Comparison of ENCODE assay signal across 8 mouse cellular contexts in the genomic region with DNA sequence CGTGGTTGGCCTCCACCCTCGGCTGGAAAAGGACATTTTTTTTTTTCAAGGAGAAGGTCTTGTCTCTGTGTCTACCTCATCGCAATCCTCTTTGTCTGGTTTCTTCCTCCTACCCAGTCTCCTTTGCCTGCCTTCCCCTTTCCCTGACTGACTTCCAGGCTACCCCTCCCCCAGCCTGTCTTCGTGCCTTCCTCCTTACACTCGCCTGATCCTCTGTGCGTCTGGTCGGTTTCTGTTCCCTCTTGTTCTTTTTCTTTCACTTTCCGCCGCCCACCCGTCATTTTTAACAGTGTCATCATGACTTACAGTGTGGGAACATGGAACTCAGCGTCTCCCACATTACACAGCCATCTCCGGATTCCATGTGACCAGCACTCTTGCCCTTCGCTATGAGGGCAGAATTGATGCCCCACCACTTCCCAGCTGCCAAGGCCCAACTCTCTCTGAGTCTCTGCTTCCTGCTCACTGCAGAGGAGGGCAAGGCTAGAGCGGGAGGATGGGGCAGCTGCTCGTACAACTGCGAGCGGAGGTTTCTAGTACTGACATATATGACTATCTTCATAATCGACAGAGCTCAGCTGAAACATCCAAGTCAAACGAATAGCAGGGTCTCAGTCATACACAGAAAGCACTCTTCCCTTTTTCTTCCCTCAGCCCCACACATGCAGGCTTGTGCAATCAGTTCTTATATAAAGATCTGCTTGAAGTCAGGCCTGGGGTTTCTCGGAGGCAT.
DNase-seq lines count a peak whose midpoint lies in the region; ATAC-seq and TF ChIP-seq lines count a peak whose summit lies in the region.

No protein-coding gene starts in this region.

- DNase-seq in gastrocnemius, adult 18-20 months (ENCODE audit: low spot score) = peak; percentile 51
- no peak for DNase-seq in gastrocnemius, postnatal 10 days
- DNase-seq in c-Kit-positive CD71-positive TER-119-positive erythroid progenitor cells, embryonic 14.5 days (ENCODE audit: low spot score) = peak; percentile 15
- peak; percentile 70 to 83 for DNase-seq in heart, adult 18-20 months
- DNase-seq in kidney, adult 18-20 months = peak; percentile 14
- DNase-seq in stomach, postnatal 0 days (ENCODE audit: low spot score) = peak; percentile 29

- no peaks in the 10 kb centered on the region for H3K27me3 ChIP-seq in limb, embryonic 12.5 days
- no peaks in the 10 kb centered on the region for H3K27me3 ChIP-seq in midbrain, embryonic 13.5 days
- no peaks in the 10 kb centered on the region for H3K27me3 ChIP-seq in stomach, postnatal 0 days (ENCODE audit: control insufficient read depth, insufficient read depth, low read length)

- no peak overlapping the region for H3K4me3 ChIP-seq in limb, embryonic 12.5 days (replicated peaks)
- H3K4me3 ChIP-seq in midbrain, embryonic 13.5 days (replicated peaks) = no peak overlapping the region
- H3K4me3 ChIP-seq in stomach, postnatal 0 days (ENCODE audit: low read depth, low read length) = 0 out of 2 replicates have a peak overlapping the region, but pooled peaks have one; percentile 3

- WGBS in limb, embryonic 12.5 days = 46% methylated on average over 20 of the region's 20 CpGs
- 56% methylated on average over 20 of the region's 20 CpGs for WGBS in midbrain, embryonic 13.5 days
- WGBS in stomach, postnatal 0 days = 32% methylated on average over 20 of the region's 20 CpGs

- H3K27ac ChIP-seq in limb, embryonic 12.5 days = peak overlapping the region; percentile 64; the same call in 1 of the 2 replicates
- H3K27ac ChIP-seq in midbrain, embryonic 13.5 days = no peak overlapping the region
- H3K27ac ChIP-seq in stomach, postnatal 0 days (replicated peaks) = peak overlapping the region; percentile 56

- TF ChIP-seq EP300 in stomach, postnatal 0 days (optimal IDR thresholded peaks at IDR 0.05) = no peak

- H3K36me3 ChIP-seq in limb, embryonic 12.5 days = no peaks in the 10 kb centered on the region
- H3K36me3 ChIP-seq in midbrain, embryonic 13.5 days = no peaks in the 10 kb centered on the region
- no peaks in the 10 kb centered on the region for H3K36me3 ChIP-seq in stomach, postnatal 0 days (ENCODE audit: control insufficient read depth, insufficient read depth, low read length)

- H3K9ac ChIP-seq in limb, embryonic 12.5 days (replicated peaks) = no peak overlapping the region
- no peak overlapping the region for H3K9ac ChIP-seq in midbrain, embryonic 13.5 days (replicated peaks)
- H3K9ac ChIP-seq in stomach, postnatal 0 days (ENCODE audit: low read length) = peak overlapping the region; percentile 31; the same call in 1 of the 2 replicates

- peaks cover 18% of the 10 kb centered on the region for H3K4me1 ChIP-seq in limb, embryonic 12.5 days (replicated peaks)
- peaks cover 15% of the 10 kb centered on the region for H3K4me1 ChIP-seq in midbrain, embryonic 13.5 days (replicated peaks)
- peaks cover 4% of the 10 kb centered on the region; the same call in 1 of the 2 replicates for H3K4me1 ChIP-seq in stomach, postnatal 0 days (replicated peaks; ENCODE audit: control insufficient read depth, insufficient read depth)

- no peaks in the 10 kb centered on the region for H3K9me3 ChIP-seq in limb, embryonic 12.5 days
- H3K9me3 ChIP-seq in midbrain, embryonic 13.5 days = no peaks in the 10 kb centered on the region
- H3K9me3 ChIP-seq in stomach, postnatal 0 days (ENCODE audit: control insufficient read depth, low read length) = no peaks in the 10 kb centered on the region

- no peak for TF ChIP-seq CTCF in stomach, postnatal 0 days (IDR thresholded peaks at IDR 0.05; ENCODE audit: low read depth)

- peak overlapping the region; percentile 31; the same call in 1 of the 2 replicates for H3K4me2 ChIP-seq in limb, embryonic 12.5 days
- H3K4me2 ChIP-seq in midbrain, embryonic 13.5 days (replicated peaks) = no peak overlapping the region
- H3K4me2 ChIP-seq in stomach, postnatal 0 days (replicated peaks; ENCODE audit: low read depth) = peak overlapping the region; percentile 25

- ATAC-seq in limb, embryonic 12.5 days (ENCODE audit: insufficient number of reproducible peaks, insufficient read depth, low FRiP score, low TSS enrichment, low read depth) = no peak
- 0 out of 2 replicates have a peak, but pooled peaks have one; percentile 29 for ATAC-seq in midbrain, embryonic 13.5 days
- peak; percentile 47; the same call in 1 of the 2 replicates for ATAC-seq in stomach, postnatal 0 days (ENCODE audit: low FRiP score, low TSS enrichment)
